Mouse (Mus musculus) urinary bladder, adult 2 months (tissue): Measurements from ENCODE around the gene Eng. TPM values are rescaled to one million over a fixed set of nuclear protein-coding genes. Genes with fewer than 3 reads are reported as not detected.
A peak's percentile ranks its signal among the peaks of the same experiment; 100 is the strongest.

Experiments
- DNase-seq: peaks from one replicate; pipeline ENCODE4 v3.0.0; 2022; ENCODE audit warnings: low spot score
- polyA plus RNA-seq: library from polyadenylated mRNA; depleted of rRNA; stranded (reverse); fragments of >200 nt; gene quantifications from 2 replicates; pipeline ENCODE4 v1.2.3, GENCODE M21; 2012

Eng gene
- polyA plus RNA-seq, 1 experiment = 59.8 TPM

GRCm38 (mm10) chr2:32709521-32710137 lies 63.2 kb downstream of the Eng start:
- no peak for DNase-seq

GRCm38 (mm10) chr2:32710425-32710824 lies 64.0 kb downstream of the Eng start:
- DNase-seq = no peak

DNA sequence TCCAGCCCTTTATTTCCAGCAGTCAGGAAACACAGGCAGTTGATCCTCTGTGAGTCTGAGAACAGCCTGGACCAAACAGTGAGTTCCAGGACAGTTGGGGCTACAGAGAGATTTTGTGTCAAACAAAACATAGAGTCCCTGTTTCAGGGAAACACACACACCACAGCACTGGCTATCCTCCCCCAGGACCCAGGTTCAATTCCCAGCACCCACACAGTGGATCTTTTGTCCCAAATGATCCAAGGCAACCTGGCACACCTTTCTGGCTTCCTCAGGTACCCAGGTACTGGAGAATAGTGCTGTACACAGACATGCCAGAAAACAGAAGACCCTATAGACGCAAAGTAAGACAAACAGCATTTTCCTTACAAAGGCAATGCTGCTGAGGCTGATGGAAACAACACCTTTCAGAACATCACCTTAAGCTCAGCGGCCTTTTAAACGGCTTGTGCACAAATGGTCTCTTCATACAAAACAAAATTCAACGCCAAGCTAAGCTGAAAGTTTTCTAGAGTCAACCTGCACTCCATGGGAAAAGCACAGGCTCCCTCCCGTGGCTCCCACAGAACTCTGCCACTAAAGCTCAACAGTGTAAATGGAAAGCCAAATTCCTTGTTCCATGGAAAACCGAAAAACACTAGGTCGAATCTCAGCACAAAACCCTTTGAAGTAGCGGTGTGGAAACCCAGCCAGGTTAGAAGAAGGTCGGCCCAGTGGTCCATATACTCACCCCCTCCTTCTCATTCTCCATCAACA lies 65.1 kb downstream of the Eng start:
- no peak for DNase-seq

DNA sequence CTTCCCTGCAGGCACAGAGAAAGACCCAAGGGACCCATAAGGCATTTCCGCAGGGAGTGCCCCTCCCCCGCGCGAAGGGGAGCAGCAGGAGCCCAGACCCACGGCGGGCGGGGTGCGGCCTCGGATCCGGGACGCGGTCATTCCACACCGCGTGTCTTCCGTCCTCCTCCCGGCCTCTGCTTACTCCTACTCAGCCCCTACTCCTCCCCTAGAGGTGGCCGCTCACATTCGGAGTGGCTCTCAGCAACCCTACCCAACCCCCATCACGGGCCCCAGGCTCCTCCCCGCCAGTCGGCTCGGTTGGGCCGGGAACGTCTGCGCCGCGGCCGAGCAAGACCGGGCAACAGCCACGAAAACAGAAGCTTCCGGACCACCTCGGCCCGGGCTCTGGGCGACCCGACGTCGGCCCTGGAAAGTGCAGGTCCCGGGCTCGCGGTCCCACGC lies 65.7 kb downstream of the Eng start:
- DNase-seq = peak; percentile 57

- no peak for DNase-seq
These were observed 66.2 kb downstream of the Eng start for GRCm38 (mm10) chr2:32712586-32712933.

GRCm38 (mm10) chr2:32712934-32713817 lies 66.8 kb downstream of the Eng start, which contains the start of gene Cdk9:
Gene Cdk9, minus strand, starts transcription at chr2:32713076.
- peak; percentile 97 for DNase-seq

- no peak for DNase-seq
These were observed 68.0 kb downstream of the Eng start for GRCm38 (mm10) chr2:32714117-32714986.

DNA sequence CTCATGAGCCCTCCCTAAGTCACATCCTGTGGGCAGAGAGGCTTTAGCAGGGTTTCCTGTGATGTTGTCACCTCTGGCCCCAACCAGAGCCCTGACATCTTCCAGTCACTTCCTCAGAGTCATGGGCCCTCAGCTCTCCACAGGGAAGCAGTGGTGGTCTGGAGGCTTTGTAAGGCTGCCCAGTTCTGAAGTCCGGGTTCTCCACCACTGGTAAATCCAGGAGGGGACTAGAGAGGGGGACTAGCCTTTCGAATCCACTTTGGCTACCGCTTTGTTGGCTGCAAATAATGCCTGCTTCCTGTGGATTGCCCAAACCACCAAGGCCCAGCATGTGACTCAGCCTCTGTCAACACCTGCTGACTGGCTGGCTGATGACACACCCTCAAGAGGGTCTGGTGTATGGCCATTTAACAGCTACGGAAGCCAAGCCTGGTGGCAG lies 68.6 kb downstream of the Eng start:
- DNase-seq = no peak

DNA sequence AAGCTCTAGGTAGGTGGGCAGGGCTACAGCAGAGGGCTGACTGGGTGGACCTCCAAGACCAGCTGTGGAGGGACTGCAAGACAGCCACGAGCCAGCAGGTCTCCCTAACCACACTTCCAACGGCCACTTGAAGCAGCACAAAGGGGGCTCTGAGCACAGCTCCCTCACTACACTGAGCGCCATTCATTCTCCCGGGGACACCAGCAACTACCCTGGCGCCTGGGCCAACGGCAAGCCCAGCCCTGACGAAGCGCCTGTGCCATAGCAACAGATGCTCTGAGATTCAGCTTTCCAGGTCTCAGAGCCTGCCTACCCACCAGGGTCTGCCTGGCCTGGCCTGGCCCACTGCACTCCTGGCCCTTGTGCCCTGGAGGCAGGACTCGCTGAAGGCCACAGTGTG lies 72.4 kb downstream of the Eng start:
- DNase-seq = no peak

GRCm38 (mm10) chr2:32720053-32720452 lies 73.7 kb downstream of the Eng start:
- DNase-seq = no peak

DNA sequence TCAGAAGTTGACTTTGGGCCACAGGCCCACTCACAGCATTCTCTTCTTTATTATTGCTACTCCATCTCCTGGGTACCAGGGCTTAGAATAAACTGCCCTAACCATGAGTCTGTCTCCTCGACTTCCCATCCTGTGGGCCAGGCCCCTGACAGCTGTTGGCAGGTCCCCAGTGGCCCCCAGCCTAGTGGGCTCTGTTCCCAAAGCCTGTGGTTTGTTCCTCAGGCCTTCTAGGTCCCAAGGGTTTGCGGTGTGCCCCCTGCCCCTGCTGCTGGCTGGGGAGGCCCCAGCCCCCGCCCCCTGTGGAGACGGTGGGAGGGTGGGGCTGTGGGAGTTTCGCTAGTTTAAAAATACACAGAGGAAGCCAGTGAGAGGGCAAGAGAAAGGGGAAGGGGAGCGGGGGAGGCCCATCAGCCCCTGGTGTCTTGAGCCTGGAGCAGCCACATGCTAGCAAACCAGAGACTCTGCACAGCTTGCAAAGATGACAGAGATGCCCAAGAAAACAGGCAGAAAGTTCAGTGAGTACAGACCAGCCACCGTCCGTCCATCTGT lies 74.4 kb downstream of the Eng start, which contains the start of gene Sh2d3c:
Gene Sh2d3c, plus strand, starts transcription at position 375 of the 549 bp plus-strand sequence.
- no peak for DNase-seq

GRCm38 (mm10) chr2:32722046-32722445 lies 75.7 kb downstream of the Eng start:
- no peak for DNase-seq

GRCm38 (mm10) chr2:32722581-32722980 lies 76.2 kb downstream of the Eng start:
- no peak for DNase-seq

DNA sequence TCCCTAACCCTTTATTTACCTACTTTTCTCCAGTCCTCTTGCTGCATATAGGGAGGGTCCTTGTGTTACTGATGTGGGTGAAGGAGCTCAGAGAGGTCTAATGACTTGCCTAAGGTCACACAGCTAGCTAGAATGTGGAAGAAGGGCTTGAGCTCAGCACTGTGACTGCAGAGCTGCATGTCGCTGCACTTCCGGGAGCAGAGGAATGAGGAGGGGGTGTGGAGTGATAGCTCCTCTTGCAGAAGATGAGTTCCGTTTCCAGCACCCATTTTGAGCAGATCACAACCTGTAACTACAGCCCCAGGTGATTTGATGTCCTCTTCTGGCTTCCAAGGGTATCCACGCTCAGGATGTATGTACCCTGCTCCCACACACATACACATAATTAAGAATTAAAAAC lies 77.8 kb downstream of the Eng start:
- DNase-seq = no peak

- DNase-seq = no peak
These were observed 78.7 kb downstream of the Eng start for GRCm38 (mm10) chr2:32724832-32725790.

DNA sequence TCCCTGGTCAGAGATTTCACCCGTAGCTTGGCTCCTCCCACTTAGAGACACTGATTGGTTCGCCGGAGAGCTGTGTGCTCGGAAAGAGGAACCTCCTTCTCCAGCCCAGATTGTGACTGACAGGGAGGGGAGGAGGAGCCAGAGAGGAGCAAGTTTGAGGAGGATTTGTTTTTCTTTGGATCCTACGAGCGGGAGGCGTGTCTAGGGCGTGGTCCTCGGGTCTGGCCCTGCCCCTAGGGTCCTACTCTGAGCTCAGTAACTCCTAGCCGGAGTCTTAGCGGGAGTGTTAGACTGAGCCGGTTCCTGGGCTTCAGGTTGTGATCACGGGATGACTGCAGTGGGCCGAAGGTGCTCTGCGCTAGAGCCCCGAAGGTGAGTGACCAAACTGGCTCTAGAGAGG lies 81.0 kb downstream of the Eng start:
- peak; percentile 56 for DNase-seq

- DNase-seq = no peak
These were observed 82.1 kb downstream of the Eng start for GRCm38 (mm10) chr2:32728463-32728862.

GRCm38 (mm10) chr2:32729547-32729946 lies 83.2 kb downstream of the Eng start:
- DNase-seq = no peak

GRCm38 (mm10) chr2:32730854-32731253 lies 84.5 kb downstream of the Eng start:
- no peak for DNase-seq

- no peak for DNase-seq
These were observed 85.5 kb downstream of the Eng start for GRCm38 (mm10) chr2:32731911-32732310.
